Mouse (Mus musculus) heart, postnatal 0 days (tissue): ENCODE results near the gene Cldn4. TPM values are rescaled to one million over a fixed set of nuclear protein-coding genes. Genes with fewer than 3 reads are reported as not detected.
A peak's percentile ranks its signal among the peaks of the same experiment; 100 is the strongest.

ENCODE experiments used
- ATAC-seq: fragments of 200-750 bp; cut with Nextera tagmentation; 2 replicates; pipeline ENCODE4 v1.8.0; 2017; ENCODE audit warnings: low read depth, moderate number of reproducible peaks, moderate library complexity; ENCODE audit not compliant: insufficient read depth
- DNase-seq: peaks from one replicate; pipeline ENCODE4 v3.0.0-alpha.2; 2016; ENCODE audit warnings: low spot score
- H3K27ac ChIP-seq: fragments of 300-500 bp; sonication (generic); 2 replicates; pipeline ENCODE4 v1.5.1; 2014; ENCODE audit warnings: low read depth, mild to moderate bottlenecking
- H3K27me3 ChIP-seq: fragments of 300-500 bp; sonication (generic); 2 replicates; pipeline ENCODE4 v1.6.1; 2014; ENCODE audit warnings: low read length, mixed read lengths; ENCODE audit not compliant: control insufficient read depth, insufficient read depth
- H3K36me3 ChIP-seq: fragments of 300-500 bp; sonication (generic); replicated peaks from 2 replicates; pipeline ENCODE4 v1.6.1; 2014; ENCODE audit warnings: low read length, mixed read lengths; ENCODE audit not compliant: control insufficient read depth, insufficient read depth
- H3K4me1 ChIP-seq: fragments of 300-500 bp; sonication (generic); 2 replicates; pipeline ENCODE4 v1.6.1; 2014; ENCODE audit warnings: antibody characterized with exemption; ENCODE audit not compliant: control insufficient read depth, insufficient read depth
- H3K4me2 ChIP-seq: fragments of 300-500 bp; sonication (generic); 2 replicates; pipeline ENCODE4 v1.6.1; 2014; ENCODE audit warnings: low read depth, mild to moderate bottlenecking, low read length, moderate library complexity
- H3K4me3 ChIP-seq: fragments of 300-500 bp; sonication (generic); 2 replicates; pipeline ENCODE4 v1.5.1; 2014; ENCODE audit warnings: low read depth, low read length
- H3K9ac ChIP-seq: fragments of 300-500 bp; sonication (generic); replicated peaks from 2 replicates; pipeline ENCODE4 v1.6.1; 2014; ENCODE audit warnings: low read depth, low read length, mixed read lengths
- H3K9me3 ChIP-seq: fragments of 300-500 bp; sonication (generic); replicated peaks from 2 replicates; pipeline ENCODE4 v1.6.1; 2016; ENCODE audit warnings: low read length; ENCODE audit not compliant: control insufficient read depth
- CTCF ChIP-seq: IDR thresholded peaks from 2 replicates; pipeline ENCODE4 v1.5.1; 2016; ENCODE audit warnings: antibody characterized with exemption, control low read depth, low read depth
- EP300 ChIP-seq: IDR thresholded peaks from 2 replicates; pipeline ENCODE4 v1.6.1; 2016; ENCODE audit warnings: antibody characterized with exemption, low read depth
- WGBS: fragments of 180-500 bp; shearing (Covaris S2); extraction: QIAGEN DNeasy Blood & Tissue Kit; methylation state at CpG from one replicate; pipeline ENCODE4 v1.1.7; 2014; 5-methylcytosine and 5-hydroxymethylcytosine counted together
- polyA plus RNA-seq: library from polyadenylated mRNA; unstranded; fragments of >200 nt; fragmentation: Nextera tagmentation; extraction: Ambion mirVana; gene quantifications from 2 replicates; pipeline ENCODE4 v1.2.1, GENCODE M21; 2015
- total RNA-seq: library from RNA; depleted of rRNA; stranded (reverse); fragments of >200 nt; gene quantifications from 2 replicates; pipeline ENCODE4 v1.2.3, GENCODE M21; 2014; ENCODE audit warnings: low replicate concordance

The Cldn4 gene
- total and polyA plus RNA-seq, 2 experiments from 2014 or later = 10.2 TPM; not detected in 1

DNA sequence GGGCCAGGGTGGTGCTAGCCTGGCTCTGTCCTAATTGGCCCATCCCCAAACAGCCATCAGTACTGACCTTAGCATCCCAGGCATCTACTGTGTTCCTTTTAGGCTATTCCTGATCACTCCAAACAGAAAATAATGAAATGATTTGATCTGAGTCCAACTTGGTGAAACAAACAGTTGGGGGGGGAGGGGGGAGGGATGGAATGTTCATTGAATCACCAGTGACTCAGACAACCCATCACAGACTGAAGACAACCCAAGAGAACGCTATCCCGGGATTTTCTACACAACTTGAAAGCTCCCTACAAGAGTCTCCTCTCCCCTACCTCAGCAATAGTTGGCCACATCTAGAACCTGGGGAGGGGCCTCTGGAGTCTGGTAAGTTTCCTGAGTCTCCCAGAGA is 34.8 kb downstream of the Cldn4 start:
- Histone ChIP-seq H3K4me1 (no peaks in the 10 kb centered on the region), H3K4me2 (no peak overlapping the region), H3K36me3 (no peaks in the 10 kb centered on the region), H3K27ac (no peak overlapping the region), H3K4me3 (no peak overlapping the region), H3K9me3 (no peaks in the 10 kb centered on the region), H3K9ac (no peak overlapping the region), H3K27me3 (no peaks in the 10 kb centered on the region)
- WGBS = 72% methylated on average over 2 of the region's 2 CpGs
- DNase-seq = no peak
- TF ChIP-seq CTCF (no peak), EP300 (no peak)
- no peak for ATAC-seq

DNA sequence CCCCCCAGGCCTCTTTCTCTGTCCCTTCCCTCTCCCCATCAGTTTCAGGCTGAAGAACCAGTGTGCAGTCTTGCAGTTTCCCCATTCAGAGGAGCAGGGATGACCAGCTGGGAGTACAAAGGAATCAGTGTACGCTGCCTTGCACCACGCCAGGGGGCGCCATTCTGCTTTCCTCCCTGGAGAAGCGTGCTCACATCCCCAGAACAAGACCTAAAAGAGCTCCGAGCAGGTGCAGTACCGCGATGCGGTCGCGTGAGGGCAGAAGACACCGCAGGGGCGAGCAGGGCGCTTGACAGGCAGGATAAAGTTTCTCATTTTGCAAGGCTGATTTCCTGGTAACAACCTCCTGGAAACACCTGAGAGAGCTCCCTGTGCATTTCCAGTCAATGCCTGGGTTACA is 39.6 kb downstream of the Cldn4 start:
- peak; percentile 79 for ATAC-seq
- WGBS = 2% methylated on average over 13 of the region's 13 CpGs
- Histone ChIP-seq H3K4me3 (no peak overlapping the region), H3K4me1 (no peaks in the 10 kb centered on the region), H3K27ac (no peak overlapping the region), H3K36me3 (no peaks in the 10 kb centered on the region), H3K4me2 (no peak overlapping the region), H3K9ac (no peak overlapping the region), H3K27me3 (no peaks in the 10 kb centered on the region), H3K9me3 (no peaks in the 10 kb centered on the region)
- peak; percentile 98 for TF ChIP-seq CTCF
- no peak for TF ChIP-seq EP300
- peak; percentile 77 for DNase-seq

DNA sequence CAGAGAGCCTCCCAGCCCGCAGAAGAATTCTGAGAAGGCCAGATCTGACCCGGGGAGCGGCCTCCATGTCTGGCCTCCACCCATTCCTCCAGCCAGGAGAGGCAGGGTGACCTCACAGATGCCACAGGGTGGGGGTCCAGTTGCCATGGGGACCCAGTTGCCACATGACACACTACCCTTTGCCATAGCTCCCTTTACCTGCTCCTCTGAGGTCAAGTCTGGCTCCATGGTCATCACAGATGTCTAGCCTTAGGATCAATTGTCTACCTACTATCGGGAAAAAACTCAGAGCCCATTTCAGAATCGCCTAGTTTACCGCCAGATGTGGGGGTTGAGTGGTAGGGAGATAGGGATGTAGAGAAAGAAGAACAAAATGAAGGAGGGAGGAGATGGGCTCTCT is 40.1 kb downstream of the Cldn4 start, which contains the start of gene Tmem270:
Gene Tmem270, minus strand, starts transcription at position 101 of the 400 bp plus-strand sequence.
- DNase-seq (no peak), ATAC-seq (no peak)
- WGBS = 82% methylated on average over 6 of the region's 6 CpGs
- H3K9ac ChIP-seq = no peak within 1 kb of the TSS
- no peak within 1 kb of the TSS for H3K4me3 ChIP-seq
- no peak within 1 kb of the TSS for H3K27ac ChIP-seq
- no peaks in the 10 kb centered on the region for H3K9me3 ChIP-seq
- H3K4me2 ChIP-seq = no peak within 1 kb of the TSS
- H3K4me1 ChIP-seq = no peaks in the 10 kb centered on the region
- no peaks in the 10 kb centered on the region for H3K27me3 ChIP-seq
- no peaks in the 10 kb centered on the region for H3K36me3 ChIP-seq
- no peak for TF ChIP-seq CTCF

DNA sequence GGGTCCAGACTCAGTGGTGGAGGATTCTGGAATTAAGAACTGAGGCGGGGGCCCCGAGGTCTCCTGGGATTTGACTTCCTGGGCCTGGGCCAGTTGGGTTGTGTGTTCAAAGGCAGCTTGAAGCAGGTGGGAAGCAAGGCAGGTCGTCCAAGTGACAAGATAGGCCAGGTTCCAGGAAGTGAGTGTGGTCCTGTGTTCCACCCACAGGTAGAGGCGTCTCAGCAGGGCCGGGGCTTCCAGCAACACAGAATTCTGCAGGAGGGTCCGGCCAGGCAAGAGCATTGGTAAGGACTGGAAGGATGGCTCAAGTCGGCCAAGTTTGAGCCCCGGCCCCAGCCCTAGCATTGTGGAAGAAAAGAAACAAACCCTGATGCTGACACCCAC is 45.1 kb downstream of the Cldn4 start:
- no peaks in the 10 kb centered on the region for H3K36me3 ChIP-seq
- H3K9ac ChIP-seq = no peak overlapping the region
- H3K27ac ChIP-seq = no peak overlapping the region
- H3K27me3 ChIP-seq = no peaks in the 10 kb centered on the region
- no peaks in the 10 kb centered on the region for H3K4me1 ChIP-seq
- TF ChIP-seq EP300 = no peak
- no peak for TF ChIP-seq CTCF
- no peak for ATAC-seq
- DNase-seq = no peak
- 64% methylated on average over 8 of the region's 8 CpGs for WGBS
- no peak overlapping the region for H3K4me3 ChIP-seq
- H3K9me3 ChIP-seq = no peaks in the 10 kb centered on the region
- no peak overlapping the region for H3K4me2 ChIP-seq

DNA sequence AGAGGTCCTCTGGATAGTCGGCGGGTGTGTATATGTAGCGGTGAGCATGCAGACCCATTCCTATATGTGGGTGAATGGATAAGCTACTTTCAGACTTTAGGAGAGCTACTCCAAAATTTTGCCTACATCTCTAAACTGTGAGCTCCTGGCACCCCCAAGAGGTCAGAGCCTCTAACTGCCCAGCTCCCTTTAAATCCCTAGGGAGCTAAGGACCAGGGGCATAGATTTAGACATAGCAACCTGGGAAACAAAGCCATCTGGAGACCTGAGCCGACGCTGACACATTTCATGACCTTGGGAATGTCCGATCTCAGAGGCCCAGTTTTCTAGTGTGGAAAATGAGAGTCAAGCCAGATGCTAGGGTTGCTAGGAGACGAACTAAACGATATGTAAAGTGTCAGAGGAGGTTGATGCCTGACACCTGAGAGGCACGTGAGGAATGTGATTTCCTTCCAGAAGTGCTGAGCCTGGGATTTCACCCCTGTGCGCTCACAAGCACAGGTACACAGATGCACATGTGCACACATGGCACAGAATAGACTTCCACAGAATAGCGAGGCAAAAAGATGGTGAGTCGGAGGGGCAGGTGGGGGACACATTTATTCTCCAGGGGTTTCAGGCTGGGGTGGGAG is 45.6 kb downstream of the Cldn4 start:
- Histone ChIP-seq H3K9me3 (no peaks in the 10 kb centered on the region), H3K4me3 (no peak overlapping the region), H3K9ac (no peak overlapping the region), H3K27ac (no peak overlapping the region), H3K4me1 (no peaks in the 10 kb centered on the region), H3K36me3 (no peaks in the 10 kb centered on the region), H3K27me3 (no peaks in the 10 kb centered on the region), H3K4me2 (no peak overlapping the region)
- DNase-seq = peak; percentile 75
- TF ChIP-seq EP300 (no peak), CTCF (peak; percentile 72)
- 25% methylated on average over 12 of the region's 12 CpGs for WGBS
- ATAC-seq = peak; percentile 79

DNA sequence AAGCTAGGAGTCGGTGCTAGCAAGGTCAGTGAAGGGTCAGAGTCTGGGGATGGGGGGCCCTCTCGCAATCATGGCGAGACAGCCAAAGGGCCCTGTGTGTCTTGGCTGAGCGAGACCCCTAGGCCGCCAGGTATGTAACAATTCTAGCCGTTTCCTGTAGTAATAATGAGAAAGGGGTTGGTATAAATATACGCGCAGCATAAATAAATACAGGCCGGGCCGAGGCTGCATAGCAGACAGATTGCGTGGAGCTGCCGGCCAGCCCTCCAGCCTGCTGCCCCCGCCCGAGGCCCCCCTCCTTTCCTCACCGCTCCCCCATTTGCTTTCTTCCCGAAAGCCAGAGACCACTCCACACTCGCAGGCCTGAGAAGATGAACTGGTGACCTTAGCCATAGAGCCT is 49.1 kb downstream of the Cldn4 start:
- no peak overlapping the region for H3K9ac ChIP-seq

More for the DNA sequence above, 49.1 kb downstream of the Cldn4 start:
- H3K36me3 ChIP-seq = no peaks in the 10 kb centered on the region
- no peaks in the 10 kb centered on the region for H3K9me3 ChIP-seq
- no peak overlapping the region for H3K4me2 ChIP-seq
- no peaks in the 10 kb centered on the region for H3K4me1 ChIP-seq
- no peak overlapping the region for H3K4me3 ChIP-seq
- no peak for DNase-seq
- 74% methylated on average over 17 of the region's 17 CpGs for WGBS
- ATAC-seq = no peak
- H3K27ac ChIP-seq = no peak overlapping the region
- TF ChIP-seq CTCF (no peak), EP300 (no peak)
- H3K27me3 ChIP-seq = no peaks in the 10 kb centered on the region
